8 mouse cellular contexts compared by ENCODE assay signal in genomic region chr5:142628726-142629662, GRCm38 (mm10). TPM values are rescaled to one million over a fixed set of nuclear protein-coding genes. Genes with fewer than 3 reads are reported as not detected.
DNase-seq lines count a peak whose midpoint lies in the region; ATAC-seq lines count a peak whose summit lies in the region.

No protein-coding gene starts in this region.

- peak; percentile 99 for DNase-seq in ZHBTc4 (ENCODE audit: low read depth, low spot score)
- DNase-seq in gastrocnemius, adult 8-10 months (ENCODE audit: low spot score in 2 of 2), result peak; percentile 91 to 92
- peak; percentile 98 for DNase-seq in induced T-regulatory cell, adult 2 months (ENCODE audit: low read depth)
- DNase-seq in left cerebral cortex, adult 9 months (ENCODE audit: low spot score in 2 of 2), result peak; percentile 89 to 97
- DNase-seq in right cerebral cortex, postnatal 14 days, result peak; percentile 94
- DNase-seq in urinary bladder, postnatal 36 days (ENCODE audit: low spot score in 2 of 2), result peak; percentile 94 to 97

- peak; percentile 94 for ATAC-seq in common myeloid progenitor, adult 5-6 weeks (replicated peaks; ENCODE audit: low read depth, poor library complexity, severe bottlenecking)
- peak; percentile 95 for ATAC-seq in megakaryocyte progenitor cell, adult 5-6 weeks (replicated peaks; ENCODE audit: poor library complexity)

RNA-seq across cellular contexts. Expression of gene Wipi2, which starts 1.5 kb away (rescaled TPM):
- total RNA-seq in common myeloid progenitor, adult 5-6 weeks (2017), result 31.8 and 35.4 TPM in 2 replicates
- 10 to 100 TPM; 27.1 to 33.4 (median 29.2) TPM for total RNA-seq in gastrocnemius, adult 8-10 months (2022)
- total RNA-seq in megakaryocyte progenitor cell, adult 5-6 weeks (2015), result 17.6 and 18.0 TPM in 2 replicates
- 29.3 and 35.3 TPM in 2 replicates for total RNA-seq in megakaryocyte progenitor cell, adult 5-6 weeks (2017)

RNA-seq across cellular contexts. Expression of gene Mmd2, which starts 20.4 kb away (rescaled TPM):
- total RNA-seq in common myeloid progenitor, adult 5-6 weeks (2017), result not detected in 2 replicates
- under 1 TPM in 1 of 4 experiments, not detected in 3; 0.40 TPM for total RNA-seq in gastrocnemius, adult 8-10 months (2022)
- total RNA-seq in megakaryocyte progenitor cell, adult 5-6 weeks (2015), result not detected in 2 replicates
- total RNA-seq in megakaryocyte progenitor cell, adult 5-6 weeks (2017), result not detected in 2 replicates

Comparison
In these comparisons a context has a peak if more than half of its experiments do, and no peak if none do; other contexts are left out.
1. Peak in every context shown above with its lines: DNase-seq and ATAC-seq.